Mouse (Mus musculus) brain, embryonic 14.5 days (tissue): ENCODE measurements around the gene Alpk1.

ENCODE experiments used
- CTCF ChIP-seq: fragments of 200-500 bp; IDR thresholded peaks from 2 replicates; pipeline ENCODE4 v1.5.1; 2012; ENCODE audit warnings: inconsistent platforms, mild to moderate bottlenecking, moderate library complexity, borderline replicate concordance; ENCODE audit not compliant: insufficient read depth, insufficient read length; ENCODE audit errors: extremely low read depth
- POLR2A ChIP-seq: fragments of 200-500 bp; IDR thresholded peaks from 2 replicates; pipeline ENCODE4 v1.6.1; 2012; ENCODE audit warnings: mild to moderate bottlenecking, inconsistent platforms, borderline replicate concordance; ENCODE audit not compliant: poor library complexity, insufficient read depth, insufficient read length, severe bottlenecking; ENCODE audit errors: extremely low read depth

- no peak for TF ChIP-seq POLR2A
- TF ChIP-seq CTCF, result no peak
Measured at GRCm38 (mm10) chr3:127826503-127826902, 46.2 kb upstream of the Alpk1 start.
